Mouse (Mus musculus) thymus, postnatal 0 days (tissue): ENCODE measurements at regions not wholly inside any gene's neighbourhood (a gene's known extent, or its start where the extent isn't known, plus 50 kb on each side); places are given as distances from the start of the nearest gene placed in this dataset.
"Not testable (repeated sequence)": the region's sequence is repeated elsewhere in the genome, so short reads cannot be mapped to it uniquely, and the experiment has no call there.

Source experiments
- DNase-seq: peaks from one replicate; pipeline ENCODE4 v3.0.0-alpha.2; 2015; ENCODE audit warnings: low spot score

DNA sequence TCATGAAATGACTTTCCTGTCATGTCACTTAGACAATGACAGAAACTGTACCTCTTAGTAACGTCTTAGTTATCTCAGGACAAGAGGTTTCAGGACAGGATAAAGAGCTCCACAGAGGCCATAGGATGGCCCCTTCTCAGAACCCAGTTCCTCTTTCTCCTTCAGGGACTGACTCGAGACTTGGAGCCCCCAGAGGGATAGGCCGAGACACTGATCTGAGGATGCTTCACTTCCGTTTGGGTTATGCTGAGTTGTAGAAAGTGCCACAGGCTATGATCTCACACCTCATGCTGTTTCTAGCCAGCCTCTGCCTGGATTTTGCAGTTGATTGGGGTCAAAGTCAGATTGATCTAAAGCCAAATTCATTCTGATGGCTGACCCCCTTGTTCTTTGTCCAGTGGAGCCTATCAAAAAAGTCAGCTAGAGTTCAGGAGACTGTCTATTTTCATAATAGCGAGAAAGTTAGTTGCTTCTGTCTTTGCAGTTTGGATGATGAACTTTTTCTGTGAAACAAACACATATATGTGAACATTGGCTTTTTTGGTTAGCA is 70.7 kb downstream of the Sult3a2 start:
- DNase-seq = no peak

GRCm38 (mm10) chr10:33708656-33709055 is 77.8 kb downstream of the Sult3a2 start:
- not testable (repeated sequence) for DNase-seq

DNA sequence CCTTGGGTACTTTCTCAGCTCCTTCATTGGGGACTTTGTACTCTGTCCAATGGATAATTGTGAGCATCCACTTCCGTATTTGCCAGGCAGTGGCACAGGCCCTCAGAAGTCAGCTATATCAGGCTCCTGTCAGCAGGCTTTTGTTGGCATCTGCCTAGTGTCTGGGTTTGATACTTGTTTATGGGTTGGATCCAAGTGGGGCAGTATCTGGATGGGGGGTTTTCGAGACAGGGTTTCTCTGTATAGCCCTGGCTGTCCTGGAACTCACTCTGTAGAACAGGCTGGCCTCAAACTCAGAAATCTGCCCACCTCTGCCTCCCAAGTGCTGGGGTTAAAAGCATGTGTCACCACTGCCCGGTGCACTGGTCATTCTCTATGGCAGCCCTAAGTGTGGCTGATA is 79.7 kb upstream of the Clvs2 start:
- DNase-seq = not testable (repeated sequence)

GRCm38 (mm10) chr10:33703420-33703819 is 78.9 kb upstream of the Clvs2 start:
- peak; percentile 4 for DNase-seq
